Mouse (Mus musculus) megakaryocyte progenitor cell, adult 5-6 weeks (primary cell): ENCODE data around the gene Ikbip. TPM values are rescaled to one million over a fixed set of nuclear protein-coding genes. Genes with fewer than 3 reads are reported as not detected.

Source experiments
- ATAC-seq: replicated peaks from 2 replicates; pipeline ENCODE4 v1.8.0; 2016; ENCODE audit warnings: mild to moderate bottlenecking, moderate TSS enrichment, inconsistent platforms; ENCODE audit not compliant: poor library complexity
- total RNA-seq, 2 experiments: library from RNA; stranded (forward) in 1 of 2; stranded (reverse) in 1 of 2; fragments of 157-497, 149-512 nt in 1 of 2; fragments of 200-1000 nt in 1 of 2; gene quantifications; 2 replicates each; pipeline versions ENCODE4 v1.2.3 to v1.2.4; 2015 to 2017

The Ikbip gene
- total RNA-seq, 2 experiments from 2014 or later, result 17.1 to 26.9 TPM

GRCm38 (mm10) chr10:91109841-91110240 is 27.1 kb downstream of the Ikbip start:
- ATAC-seq, result peak; percentile 29; the same call in 1 of the 2 replicates

DNA sequence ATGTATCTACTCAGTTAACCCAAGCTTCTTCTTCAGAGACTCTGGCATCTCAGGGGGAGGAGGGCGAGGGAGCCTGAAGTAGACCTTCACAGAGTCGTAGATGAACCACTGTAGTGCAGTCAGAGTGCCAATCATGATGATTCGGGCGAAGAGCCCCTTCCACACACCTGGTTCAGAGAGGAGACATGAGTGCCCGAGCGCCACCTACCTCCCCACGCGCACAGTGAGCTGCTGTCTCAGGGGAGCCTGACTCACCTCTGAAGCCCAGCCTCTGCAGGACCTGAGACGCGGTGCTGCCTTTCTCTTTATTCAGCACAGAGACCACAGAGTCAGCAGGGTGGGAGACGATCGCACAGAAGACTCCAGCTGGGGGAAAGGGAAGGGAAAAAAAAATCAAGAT is 34.2 kb downstream of the Ikbip start:
- ATAC-seq, result no peak; the same call in 1 of the 2 replicates

GRCm38 (mm10) chr10:91122646-91123045 is 39.9 kb downstream of the Ikbip start:
- no peak for ATAC-seq

DNA sequence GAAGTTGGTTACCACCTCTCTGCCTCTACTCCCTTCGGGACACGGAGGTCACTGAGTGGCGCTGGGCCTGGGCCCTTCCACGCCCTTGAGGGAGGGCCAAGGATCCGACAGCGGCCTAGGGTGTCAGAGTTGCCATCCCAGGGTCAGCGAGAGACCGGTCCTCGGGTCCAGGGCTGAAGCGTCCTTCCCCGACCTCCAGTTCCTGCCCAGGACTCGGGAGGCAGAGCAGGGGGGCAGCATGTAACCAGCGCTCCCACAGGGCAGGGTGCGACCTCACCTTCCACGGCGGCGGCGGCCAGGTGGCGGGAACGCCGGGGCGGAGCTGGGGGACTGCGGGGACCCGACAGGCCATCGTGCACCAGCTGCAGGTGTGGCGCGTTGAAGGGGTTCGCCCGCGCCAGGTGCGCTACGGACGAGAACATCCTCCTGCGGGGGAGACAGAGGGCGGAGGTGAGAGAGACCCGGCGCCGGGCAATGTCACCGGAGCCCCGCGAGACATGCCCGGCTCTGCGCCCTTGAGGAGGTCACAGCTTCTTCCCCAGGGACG is 40.6 kb downstream of the Ikbip start:
- peak; percentile 33 for ATAC-seq

DNA sequence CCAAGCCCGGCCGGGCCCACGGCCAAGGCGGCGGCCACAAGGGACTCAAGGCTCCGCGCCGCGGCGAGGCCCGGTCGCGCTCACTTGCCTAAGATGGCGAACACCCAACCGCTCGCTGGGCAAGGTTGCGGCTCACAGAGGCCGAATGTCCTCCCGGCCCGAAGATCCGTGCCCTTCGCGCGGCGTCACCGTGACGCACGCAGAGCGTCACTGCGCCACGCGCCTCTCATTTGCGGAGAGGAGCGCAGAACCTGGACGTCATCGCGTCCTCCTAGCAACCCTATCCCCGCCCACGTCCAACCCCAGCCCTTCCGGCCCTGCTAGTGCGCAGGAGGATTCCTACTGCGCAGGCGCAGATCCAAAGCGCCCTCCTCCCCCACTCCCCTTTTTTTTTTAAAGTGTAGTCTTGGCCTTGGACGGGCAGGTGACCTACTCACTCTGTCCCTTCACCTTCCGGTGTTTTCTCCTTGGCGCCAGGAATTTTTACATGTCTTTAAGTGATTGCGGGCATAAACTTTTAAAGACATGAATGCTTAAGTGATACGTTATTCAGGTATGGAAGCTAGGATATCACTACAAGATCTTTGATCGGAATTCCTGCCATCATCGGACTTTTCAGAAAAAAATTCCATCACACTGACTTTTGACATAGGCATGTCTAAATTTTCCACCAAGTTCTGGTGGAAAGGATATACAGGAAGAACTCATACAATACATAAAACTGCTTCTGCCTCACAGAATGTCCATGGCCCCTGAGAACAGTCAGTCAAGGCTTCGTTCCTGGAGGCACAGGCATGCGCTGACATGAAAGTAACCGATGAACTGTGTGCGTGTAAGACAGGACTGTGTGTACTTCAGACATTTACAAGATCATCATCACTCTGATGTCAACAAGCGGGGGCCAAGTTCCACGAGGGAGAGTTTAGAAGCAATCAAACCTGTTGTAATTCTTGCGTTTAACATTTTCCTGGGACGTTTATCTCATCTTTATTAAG is 41.4 kb downstream of the Ikbip start, which contains the start of gene Slc25a3:
TSS of gene Slc25a3 (minus strand) at position 232 of the 995 bp plus-strand sequence.
- peak; percentile 94 for ATAC-seq

GRCm38 (mm10) chr10:91126618-91127355 is 44.0 kb downstream of the Ikbip start:
- ATAC-seq, result no peak

GRCm38 (mm10) chr10:91127395-91127794 is 44.7 kb downstream of the Ikbip start:
- ATAC-seq, result no peak

DNA sequence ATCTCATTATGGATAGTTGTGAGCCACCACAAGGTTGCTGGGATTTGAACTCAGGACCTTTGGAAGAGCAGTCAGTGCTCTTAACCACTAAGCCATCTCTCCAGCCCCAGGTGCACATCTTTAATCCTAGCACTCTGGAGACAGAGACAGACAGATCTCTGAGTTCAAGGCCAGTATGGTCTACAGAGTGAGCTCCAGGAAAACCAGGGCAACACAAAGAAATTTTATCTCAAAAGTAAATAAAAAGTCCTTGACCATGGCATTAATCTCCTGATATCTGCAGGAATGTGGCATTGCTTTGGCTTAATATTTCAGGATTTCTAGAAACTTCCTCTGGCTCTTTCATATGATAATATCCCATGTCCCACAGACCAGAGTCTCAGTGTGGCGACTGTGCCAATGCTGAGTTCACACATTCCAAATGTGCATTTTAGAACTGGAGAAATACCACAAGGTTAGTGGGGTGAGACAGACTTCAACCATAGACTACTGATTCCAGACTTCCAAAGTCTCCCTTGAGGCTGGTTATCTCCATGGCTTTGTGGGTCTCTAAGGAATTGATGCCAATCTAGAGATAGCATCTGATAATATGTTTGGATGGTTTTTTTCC is 45.9 kb downstream of the Ikbip start:
- ATAC-seq, result no peak

DNA sequence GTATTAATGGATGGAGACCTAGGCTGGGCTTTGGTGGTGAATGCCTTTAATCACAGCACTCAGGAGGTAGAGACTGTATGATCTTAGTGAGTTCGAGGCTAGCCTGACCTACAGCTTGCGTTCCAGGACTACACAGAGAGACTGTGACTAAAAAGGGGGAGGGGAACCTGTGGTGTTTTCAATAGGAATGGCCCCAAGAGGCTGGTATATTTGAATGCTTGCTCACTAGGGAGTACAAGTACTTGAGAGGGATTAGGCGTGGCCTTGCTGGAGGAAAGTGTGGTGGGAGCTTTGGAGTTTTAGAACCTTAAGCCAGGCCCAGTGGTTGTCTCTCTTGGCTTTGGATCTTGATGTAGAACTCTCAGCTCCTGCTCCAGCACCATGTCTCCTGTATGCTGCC is 48.1 kb downstream of the Ikbip start:
- ATAC-seq, result no peak

GRCm38 (mm10) chr10:91131565-91131964 is 48.8 kb downstream of the Ikbip start:
- no peak for ATAC-seq

GRCm38 (mm10) chr10:91135302-91135972 is 52.7 kb downstream of the Ikbip start:
- no peak for ATAC-seq

GRCm38 (mm10) chr10:91137400-91137799 is 54.7 kb downstream of the Ikbip start:
- peak; percentile 63 for ATAC-seq

DNA sequence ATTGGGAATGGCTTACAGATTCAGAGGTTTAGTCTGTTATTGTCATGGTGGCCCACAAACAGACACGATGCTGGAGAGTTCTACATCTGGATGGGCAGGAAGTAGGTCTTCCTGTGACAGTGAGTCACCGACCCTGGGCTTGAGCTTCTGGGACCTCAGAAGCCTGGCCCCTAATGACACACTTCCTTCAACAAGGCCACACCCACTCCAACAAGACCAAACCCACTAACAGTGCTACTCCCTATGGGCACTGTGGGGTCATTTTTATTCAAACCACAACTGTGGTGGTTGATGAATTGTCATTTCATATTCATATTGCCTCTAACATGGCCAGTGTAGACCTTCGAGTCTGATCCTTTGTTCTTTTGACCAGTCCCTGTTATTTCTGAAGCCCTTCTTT is 55.6 kb downstream of the Ikbip start:
- peak; percentile 75 for ATAC-seq

DNA sequence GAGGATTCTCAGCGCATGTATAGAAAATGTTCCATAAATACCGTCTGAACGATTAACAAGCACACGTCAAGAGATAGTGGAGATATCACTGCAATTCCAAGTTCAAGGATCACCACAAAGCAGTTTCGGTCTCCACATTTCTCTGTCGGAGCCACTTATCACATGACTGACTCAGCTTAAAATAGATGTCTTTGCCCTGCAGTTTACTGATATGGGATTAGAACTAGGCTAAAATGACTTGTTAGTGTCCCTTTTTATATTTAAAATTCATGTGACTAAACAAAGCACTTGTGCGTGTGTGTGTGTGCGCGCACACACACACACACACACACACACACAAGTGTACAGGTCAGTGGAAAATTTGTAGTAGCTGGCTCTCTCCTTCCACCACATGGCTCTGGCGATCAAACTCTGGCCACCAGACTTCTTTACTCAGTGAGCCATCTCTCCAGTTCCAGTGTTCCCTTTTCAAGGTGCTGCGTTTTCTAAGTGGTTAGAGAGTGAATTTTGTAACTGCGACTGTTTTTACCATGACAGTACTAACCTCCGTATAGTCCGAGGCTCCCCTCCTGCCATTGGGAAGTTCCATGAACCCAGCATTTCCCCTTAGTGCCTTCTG is 56.5 kb downstream of the Ikbip start:
- ATAC-seq, result no peak

DNA sequence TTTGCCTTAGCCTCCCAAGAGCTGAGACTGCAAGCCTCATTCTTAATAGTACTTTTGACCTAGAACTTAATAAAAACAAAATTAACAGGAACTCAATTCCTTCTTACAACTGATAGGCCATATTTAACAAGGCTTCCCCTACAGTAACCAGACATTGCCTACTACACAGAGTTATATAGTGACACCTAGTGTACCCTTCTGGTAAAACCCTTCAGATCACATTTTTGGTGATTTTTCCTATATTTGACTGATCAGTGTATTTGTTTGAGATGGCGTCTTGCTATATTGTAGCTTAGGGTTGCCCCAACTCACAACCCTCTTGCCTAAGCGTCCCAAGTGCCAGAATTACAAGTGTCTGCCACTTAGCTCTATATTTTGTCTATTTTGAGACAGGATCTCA is 58.8 kb downstream of the Ikbip start:
- ATAC-seq, result peak; percentile 62

GRCm38 (mm10) chr10:91142654-91143191 is 60.0 kb downstream of the Ikbip start:
- ATAC-seq, result peak; percentile 47

- peak; percentile 12; the same call in 1 of the 2 replicates for ATAC-seq
These were observed 60.8 kb downstream of the Ikbip start for GRCm38 (mm10) chr10:91143313-91144230.

DNA sequence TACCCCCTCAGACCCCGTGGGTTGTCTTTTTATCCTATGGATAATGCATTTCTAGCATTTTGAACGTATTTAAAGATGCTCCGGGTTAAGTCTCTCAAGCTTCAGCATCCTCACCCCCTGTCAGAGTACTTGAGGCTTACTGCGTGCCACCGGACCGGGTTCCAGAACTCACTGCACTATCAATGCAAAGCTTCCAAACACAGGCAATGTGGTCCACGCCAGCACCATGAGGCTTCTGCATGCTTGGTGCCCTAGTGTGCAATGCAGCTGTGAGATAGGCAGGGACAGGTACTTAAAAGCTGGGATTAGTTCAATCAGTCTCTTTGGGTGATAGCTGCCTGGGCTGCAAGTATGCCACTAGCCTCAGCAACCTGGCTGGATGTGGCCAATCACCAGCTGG is 62.7 kb downstream of the Ikbip start:
- no peak for ATAC-seq
